Mouse (Mus musculus) embryonic fibroblast, embryonic 13.5 days (primary cell): ENCODE measurements at regions not wholly inside any gene's neighbourhood (a gene's known extent, or its start where the extent isn't known, plus 50 kb on each side); places are given as distances from the start of the nearest gene placed in this dataset.

ENCODE experiments used
- CTCF ChIP-seq: IDR thresholded peaks from 2 replicates; pipeline ENCODE4 v1.5.1; 2011; ENCODE audit warnings: mild to moderate bottlenecking, control low read depth, low read length, moderate library complexity, borderline replicate concordance; ENCODE audit not compliant: insufficient read depth
- POLR2A ChIP-seq: IDR thresholded peaks from 2 replicates; pipeline ENCODE4 v1.6.1; 2011; ENCODE audit warnings: low read depth, mild to moderate bottlenecking, control low read depth, low read length, moderate library complexity

DNA sequence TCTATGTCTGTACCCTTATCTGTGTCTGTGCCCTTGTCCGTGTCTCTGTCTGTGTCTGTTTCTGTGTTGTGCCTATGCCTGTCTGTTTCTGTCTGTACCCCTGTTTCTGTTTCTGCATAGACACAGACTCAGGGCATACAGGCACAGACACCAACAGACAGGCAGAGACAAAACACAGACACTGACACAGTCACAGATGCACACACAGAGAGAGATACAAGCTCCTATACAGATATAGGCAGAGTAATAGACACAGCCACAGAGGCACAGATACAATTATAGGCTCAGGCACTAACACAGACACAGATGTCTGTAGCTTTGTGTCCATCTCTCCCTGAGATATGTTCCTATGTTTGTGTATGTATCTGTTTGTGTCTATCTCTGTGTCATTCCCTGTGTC is 97.7 kb downstream of the Impad1 start:
- TF ChIP-seq CTCF, result no peak
- TF ChIP-seq POLR2A, result no peak
